19 mouse cellular contexts compared by ENCODE assay signal in genomic region chr9:124100357-124100756, GRCm38 (mm10). TPM values are rescaled to one million over a fixed set of nuclear protein-coding genes. Genes with fewer than 3 reads are reported as not detected.
DNase-seq lines count a peak whose midpoint lies in the region; ATAC-seq lines count a peak whose summit lies in the region.
"Had no signal": no experiment of that assay in that cellular context is flagged by ENCODE, and none has a peak within 500 bp of the region (broad histone marks: within the 10 kb centered on the region; RNA-seq: fewer than 3 reads in every experiment).

No protein-coding gene starts in this region.

- DNase-seq in 416B (ENCODE audit: low read depth) = peak; percentile 66
- peak; percentile 49 for DNase-seq in CD4-positive, CD25-positive, alpha-beta regulatory T cell, adult 2 months (ENCODE audit: low read depth, low spot score)
- peak; percentile 32 for DNase-seq in T-cell, adult 2 months (ENCODE audit: low spot score)
- peak; percentile 67 for DNase-seq in naive thymus-derived CD4-positive, alpha-beta T cell, adult 2 months (ENCODE audit: low read depth)
- DNase-seq in urinary bladder, adult 2 months (ENCODE audit: low spot score) = no peak
- DNase-seq: adrenal gland, adult 2 months; adrenal gland, postnatal 25 days; cerebellum, adult 2 months; cerebellum, postnatal 10 days; forebrain, postnatal 0 days; gastrocnemius, adult 2 months; gastrocnemius, postnatal 36 days; heart, adult 11 months; heart, postnatal 36 days had no signal

- ATAC-seq in intestine, embryonic 16.5 days = no peak
- ATAC-seq: forebrain, embryonic 13.5 days; forebrain, postnatal 0 days had no signal

- H3K4me1 ChIP-seq in intestine, embryonic 16.5 days (ENCODE audit: control insufficient read depth, insufficient read depth, low read length) = no peaks in the 10 kb centered on the region
- H3K4me1 ChIP-seq: embryonic facial prominence, embryonic 10.5 days; forebrain, embryonic 13.5 days; heart, embryonic 13.5 days; hindbrain, embryonic 15.5 days had no signal

- no peaks in the 10 kb centered on the region for H3K9me3 ChIP-seq in intestine, embryonic 16.5 days (ENCODE audit: control insufficient read depth, low read length)
- H3K9me3 ChIP-seq: embryonic facial prominence, embryonic 10.5 days; forebrain, embryonic 13.5 days; heart, embryonic 13.5 days; hindbrain, embryonic 15.5 days had no signal

- H3K9ac ChIP-seq in intestine, embryonic 16.5 days (ENCODE audit: low read depth, low read length) = no peak overlapping the region
- H3K9ac ChIP-seq: forebrain, embryonic 13.5 days; forebrain, postnatal 0 days; heart, embryonic 13.5 days; hindbrain, embryonic 15.5 days had no signal

- no peak overlapping the region for H3K27ac ChIP-seq in intestine, embryonic 16.5 days (ENCODE audit: low read length)
- H3K27ac ChIP-seq: embryonic facial prominence, embryonic 10.5 days; forebrain, embryonic 13.5 days; gastrocnemius, adult 2 months; heart, embryonic 13.5 days; hindbrain, embryonic 15.5 days had no signal

- no peak overlapping the region for H3K4me2 ChIP-seq in intestine, embryonic 16.5 days (ENCODE audit: low read depth, low read length)
- H3K4me2 ChIP-seq: forebrain, embryonic 13.5 days; heart, embryonic 13.5 days; hindbrain, embryonic 15.5 days had no signal

- 76% methylated on average over 1 of the region's 1 CpGs for WGBS in intestine, embryonic 16.5 days

- H3K27me3 ChIP-seq in intestine, embryonic 16.5 days (replicated peaks; ENCODE audit: control insufficient read depth, insufficient read depth, low read length) = no peaks in the 10 kb centered on the region
- H3K27me3 ChIP-seq: forebrain, embryonic 13.5 days; heart, embryonic 13.5 days; hindbrain, embryonic 15.5 days had no signal

- H3K4me3 ChIP-seq in intestine, embryonic 16.5 days (ENCODE audit: low read length) = no peak overlapping the region
- H3K4me3 ChIP-seq: embryonic facial prominence, embryonic 10.5 days; forebrain, embryonic 13.5 days; gastrocnemius, adult 2 months; heart, embryonic 13.5 days; hindbrain, embryonic 15.5 days had no signal

- no peaks in the 10 kb centered on the region for H3K36me3 ChIP-seq in intestine, embryonic 16.5 days (ENCODE audit: control insufficient read depth, insufficient read depth, low read length)
- H3K36me3 ChIP-seq: embryonic facial prominence, embryonic 10.5 days; heart, embryonic 13.5 days; hindbrain, embryonic 15.5 days had no signal

RNA-seq across cellular contexts. Expression of gene Ccr2, which starts 1.4 kb away (rescaled TPM):
- 4.0 and 4.2 TPM in 2 replicates for polyA plus RNA-seq in intestine, embryonic 16.5 days (2015; fragmentation: Nextera tagmentation; extraction: Ambion mirVana)
- 10.9 and 11.1 TPM in 2 replicates for polyA plus RNA-seq in urinary bladder, adult 2 months (2012; rRNA removed)

RNA-seq across cellular contexts. Expression of gene Ccr5, which starts 21.0 kb away (rescaled TPM):
- 0.97 and 1.7 TPM in 2 replicates for polyA plus RNA-seq in intestine, embryonic 16.5 days (2015; fragmentation: Nextera tagmentation; extraction: Ambion mirVana)
- polyA plus RNA-seq in urinary bladder, adult 2 months (2012; rRNA removed) = 2.9 and 5.2 TPM in 2 replicates
